Mouse (Mus musculus) forebrain, embryonic 16.5 days (tissue): ENCODE data around the gene Cfb. TPM values are rescaled to one million over a fixed set of nuclear protein-coding genes. Genes with fewer than 3 reads are reported as not detected.
"Not testable (repeated sequence)": the region's sequence is repeated elsewhere in the genome, so short reads cannot be mapped to it uniquely, and the experiment has no call there.

ENCODE experiments used
- ATAC-seq: fragments of 200-750 bp; cut with Nextera tagmentation; 2 replicates; pipeline ENCODE4 v1.8.0; 2017; ENCODE audit warnings: mild to moderate bottlenecking, moderate library complexity
- H3K27ac ChIP-seq: fragments of 300-500 bp; sonication (generic); 2 replicates; pipeline ENCODE4 v1.5.1; 2014; ENCODE audit warnings: low read length, control low read depth
- H3K27me3 ChIP-seq: fragments of 300-500 bp; sonication (generic); replicated peaks from 2 replicates; pipeline ENCODE4 v1.6.1; 2014; ENCODE audit warnings: low read length; ENCODE audit not compliant: control insufficient read depth, insufficient read depth
- H3K36me3 ChIP-seq: fragments of 300-500 bp; sonication (generic); 2 replicates; pipeline ENCODE4 v1.6.1; 2014; ENCODE audit not compliant: control insufficient read depth, insufficient read depth
- H3K4me1 ChIP-seq: fragments of 300-500 bp; sonication (generic); replicated peaks from 2 replicates; pipeline ENCODE4 v1.6.1; 2014; ENCODE audit warnings: low read length; ENCODE audit not compliant: control insufficient read depth, insufficient read depth
- H3K4me2 ChIP-seq: fragments of 300-500 bp; sonication (generic); 2 replicates; pipeline ENCODE4 v1.6.1; 2014; ENCODE audit warnings: mild to moderate bottlenecking, low read length, control low read depth
- H3K4me3 ChIP-seq: fragments of 300-500 bp; sonication (generic); replicated peaks from 2 replicates; pipeline ENCODE4 v1.5.1; 2014; ENCODE audit warnings: mild to moderate bottlenecking, low read length, control low read depth
- H3K9ac ChIP-seq: fragments of 300-500 bp; sonication (generic); replicated peaks from 2 replicates; pipeline ENCODE4 v1.6.1; 2014; ENCODE audit warnings: low read depth, low read length, control low read depth
- H3K9me3 ChIP-seq: fragments of 300-500 bp; sonication (generic); 2 replicates; pipeline ENCODE4 v1.6.1; 2016; ENCODE audit warnings: low read length; ENCODE audit not compliant: control insufficient read depth
- WGBS: fragments of 180-500 bp; shearing (Covaris S2); extraction: QIAGEN DNeasy Blood & Tissue Kit; methylation state at CpG from one replicate; pipeline ENCODE4 v1.1.7; 2014; 5-methylcytosine and 5-hydroxymethylcytosine counted together
- polyA plus RNA-seq: library from polyadenylated mRNA; unstranded; fragments of >200 nt; fragmentation: Nextera tagmentation; extraction: Ambion mirVana; gene quantifications from 2 replicates; pipeline ENCODE4 v1.2.1, GENCODE M21; 2015

Cfb gene
- 1.1 and 1.3 TPM in 2 replicates for polyA plus RNA-seq

- H3K27me3 ChIP-seq, result no peaks in the 10 kb centered on the region
- H3K9me3 ChIP-seq, result no peaks in the 10 kb centered on the region
- no peaks in the 10 kb centered on the region for H3K36me3 ChIP-seq
- no peak within 1 kb of the TSS for H3K27ac ChIP-seq
- no peak within 1 kb of the TSS for H3K4me3 ChIP-seq
- no peak for ATAC-seq
- no peak within 1 kb of the TSS for H3K4me2 ChIP-seq
- no peaks in the 10 kb centered on the region for H3K4me1 ChIP-seq
- H3K9ac ChIP-seq, result no peak within 1 kb of the TSS
- WGBS, result 71% methylated on average over 8 of the region's 8 CpGs
Observed at GRCm38 (mm10) chr17:34862416-34863081, at the start of gene Cfb. Gene Cfb, minus strand, starts transcription at chr17:34862518.

GRCm38 (mm10) chr17:34911945-34912351 is 49.6 kb upstream of the Cfb start:
- no peak overlapping the region for H3K4me2 ChIP-seq
- H3K27me3 ChIP-seq, result no peaks in the 10 kb centered on the region
- peak; percentile 47; the same call in 1 of the 2 replicates for ATAC-seq
- no peaks in the 10 kb centered on the region for H3K9me3 ChIP-seq
- H3K4me1 ChIP-seq, result no peaks in the 10 kb centered on the region
- WGBS, result 38% methylated on average over 5 of the region's 5 CpGs
- peaks cover 61% of the 10 kb centered on the region for H3K36me3 ChIP-seq
- H3K27ac ChIP-seq, result no peak overlapping the region
- H3K4me3 ChIP-seq, result no peak overlapping the region
- no peak overlapping the region for H3K9ac ChIP-seq

- Histone ChIP-seq H3K27me3 (no peaks in the 10 kb centered on the region), H3K9ac (no peak overlapping the region), H3K9me3 (no peaks in the 10 kb centered on the region), H3K36me3 (peaks cover 70% of the 10 kb centered on the region), H3K4me1 (no peaks in the 10 kb centered on the region), H3K4me3 (no peak overlapping the region), H3K4me2 (no peak overlapping the region), H3K27ac (no peak overlapping the region)
- 89% methylated on average over 10 of the region's 10 CpGs for WGBS
- no peak for ATAC-seq
Observed at GRCm38 (mm10) chr17:34910982-34911381, 48.7 kb upstream of the Cfb start.

GRCm38 (mm10) chr17:34902895-34903294 is 40.6 kb upstream of the Cfb start:
- H3K27ac ChIP-seq, result no peak overlapping the region
- WGBS, result 90% methylated on average over 9 of the region's 9 CpGs
- no peak for ATAC-seq

GRCm38 (mm10) chr17:34901948-34902347 is 39.6 kb upstream of the Cfb start:
- H3K9ac ChIP-seq, H3K9me3 ChIP-seq, H3K4me2 ChIP-seq, H3K4me3 ChIP-seq, H3K27me3 ChIP-seq, ATAC-seq, H3K27ac ChIP-seq: not testable (repeated sequence)
- WGBS, result 93% methylated on average over 9 of the region's 10 CpGs
- Histone ChIP-seq H3K4me1 (peaks cover 22% of the 10 kb centered on the region), H3K36me3 (peaks cover 26% of the 10 kb centered on the region)

More at GRCm38 (mm10) chr17:34902895-34903294, 40.6 kb upstream of the Cfb start:
- Histone ChIP-seq H3K4me1 (peaks cover 12% of the 10 kb centered on the region), H3K4me2 (no peak overlapping the region), H3K9ac (no peak overlapping the region), H3K4me3 (no peak overlapping the region), H3K36me3 (peaks cover 35% of the 10 kb centered on the region), H3K27me3 (no peaks in the 10 kb centered on the region), H3K9me3 (no peaks in the 10 kb centered on the region)

GRCm38 (mm10) chr17:34900826-34901225 is 38.5 kb upstream of the Cfb start:
- not testable (repeated sequence) for H3K9me3 ChIP-seq, H3K9ac ChIP-seq, H3K27ac ChIP-seq, ATAC-seq, H3K4me3 ChIP-seq, H3K27me3 ChIP-seq, H3K4me2 ChIP-seq
- peaks cover 33% of the 10 kb centered on the region for H3K4me1 ChIP-seq
- peaks cover 20% of the 10 kb centered on the region for H3K36me3 ChIP-seq

GRCm38 (mm10) chr17:34899890-34900243 is 37.5 kb upstream of the Cfb start:
- H3K9me3 ChIP-seq, result no peaks in the 10 kb centered on the region
- peak overlapping the region; percentile 94 for H3K27ac ChIP-seq
- H3K4me1 ChIP-seq, result peaks cover 40% of the 10 kb centered on the region
- no peak for ATAC-seq
- H3K9ac ChIP-seq, result peak overlapping the region; percentile 98
- H3K4me3 ChIP-seq, result peak overlapping the region; percentile 94
- peak overlapping the region; percentile 75 for H3K4me2 ChIP-seq
- H3K27me3 ChIP-seq, result no peaks in the 10 kb centered on the region
- peaks cover 13% of the 10 kb centered on the region for H3K36me3 ChIP-seq
- 0% methylated on average over 5 of the region's 5 CpGs for WGBS

GRCm38 (mm10) chr17:34899053-34899889 is 37.0 kb upstream of the Cfb start:
- 0 out of 2 replicates have a peak, but pooled peaks have one; percentile 4 for ATAC-seq
- H3K4me1 ChIP-seq, result peaks cover 40% of the 10 kb centered on the region
- WGBS, result under 1% methylated on average over 40 of the region's 45 CpGs
- peak overlapping the region; percentile 75 for H3K4me2 ChIP-seq
- peak overlapping the region; percentile 94 for H3K4me3 ChIP-seq
- peak overlapping the region; percentile 94 for H3K27ac ChIP-seq
- no peaks in the 10 kb centered on the region for H3K9me3 ChIP-seq
- peak overlapping the region; percentile 98 for H3K9ac ChIP-seq
- peaks cover 13% of the 10 kb centered on the region for H3K36me3 ChIP-seq
- H3K27me3 ChIP-seq, result no peaks in the 10 kb centered on the region

- Histone ChIP-seq H3K4me3 (peak overlapping the region; percentile 94), H3K36me3 (peaks cover 13% of the 10 kb centered on the region), H3K27ac (peak overlapping the region; percentile 94), H3K9ac (peak overlapping the region; percentile 98), H3K9me3 (no peaks in the 10 kb centered on the region), H3K4me1 (peaks cover 43% of the 10 kb centered on the region), H3K27me3 (no peaks in the 10 kb centered on the region), H3K4me2 (peak overlapping the region; percentile 75)
- 2% methylated on average over 10 of the region's 47 CpGs for WGBS
- no peak for ATAC-seq
Observed at GRCm38 (mm10) chr17:34898706-34899052, 36.4 kb upstream of the Cfb start.
